27 mouse cellular contexts compared by ENCODE assay signal in the genomic region with DNA sequence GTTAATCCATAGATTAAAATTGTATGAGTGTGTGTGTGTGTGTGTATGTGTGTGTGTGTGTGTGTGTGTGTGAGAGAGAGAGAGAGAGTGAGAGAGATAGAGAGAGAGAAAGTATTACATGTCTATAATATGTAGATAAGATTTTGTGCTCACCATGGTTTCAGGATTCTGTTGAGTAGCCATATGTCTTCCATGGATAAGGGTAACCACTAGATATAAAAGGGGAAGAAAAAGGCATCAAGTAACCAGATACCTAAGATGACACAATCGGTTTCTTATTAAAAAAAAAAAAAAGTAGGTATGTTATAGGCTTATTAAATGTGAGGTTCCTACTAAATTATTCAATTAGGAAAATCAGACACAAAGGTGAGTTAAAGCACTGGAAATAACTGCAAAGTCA.
A peak's percentile ranks its signal among the peaks of the same experiment; 100 is the strongest.
DNase-seq lines count a peak whose midpoint lies in the region; ATAC-seq and TF ChIP-seq lines count a peak whose summit lies in the region.
"Had no signal": no experiment of that assay in that cellular context is flagged by ENCODE, and none has a peak within 500 bp of the region (broad histone marks: within the 10 kb centered on the region; RNA-seq: fewer than 3 reads in every experiment).

No protein-coding gene starts in this region.

- peak; percentile 96 to 99 for TF ChIP-seq EP300 in MEL (IDR thresholded peaks at IDR 0.05; ENCODE audit: low read depth in 1 of 2, low read length in 2 of 2)

- no peaks in the 10 kb centered on the region for H3K27me3 ChIP-seq in MEL (ENCODE audit: control insufficient read depth in 1 of 2, insufficient read depth in 2 of 2, low read length in 2 of 2)
- no peaks in the 10 kb centered on the region for H3K27me3 ChIP-seq in heart, embryonic 12.5 days (replicated peaks)
- H3K27me3 ChIP-seq in thymus, adult 2 months (ENCODE audit: control insufficient read depth, insufficient read depth, low read length): no peaks in the 10 kb centered on the region
- no peaks in the 10 kb centered on the region for H3K27me3 ChIP-seq in limb, embryonic 10.5 days (ENCODE audit: low read depth, poor library complexity, severe bottlenecking)
- H3K27me3 ChIP-seq: CH12.LX; embryonic facial prominence, embryonic 13.5 days; embryonic facial prominence, embryonic 15.5 days; forebrain, embryonic 12.5 days; Patski had no signal

- ATAC-seq in common myeloid progenitor, adult 5-6 weeks (replicated peaks; ENCODE audit: low read depth, poor library complexity, severe bottlenecking): peak; percentile 58; the same call in 1 of the 2 replicates
- ATAC-seq in heart, embryonic 12.5 days (ENCODE audit: insufficient number of reproducible peaks, low FRiP score): no peak
- ATAC-seq: activated CD4-positive, CD25-positive, alpha-beta regulatory T cell, adult 4 months; CD4-positive, CD25-positive, alpha-beta regulatory T cell, adult 4 months; forebrain, embryonic 14.5 days; forebrain, embryonic 16.5 days; Patski had no signal

- H3K79me2 ChIP-seq in MEL (ENCODE audit: control insufficient read depth, insufficient read depth, low read length, poor library complexity): no peaks in the 10 kb centered on the region

- DNase-seq in MEL (ENCODE audit: low read depth, low spot score): peak; percentile 82
- DNase-seq in thymus, adult 2 months: no peak
- DNase-seq in limb, embryonic 10.5 days (ENCODE audit: low spot score): no peak
- DNase-seq: adrenal gland, adult 8-10 months; adrenal gland, postnatal 14 days; adrenal gland, postnatal 36 days; B cell, adult 2 months; cerebellum, adult 11-12 months; cerebellum, adult 2 months; cerebellum, adult 9-10 months; cerebellum, postnatal 10 days; cerebellum, postnatal 25 days; embryo, embryonic 11 days had no signal

- TF ChIP-seq CTCF in MEL (IDR thresholded peaks at IDR 0.05 in 2 of 3, conservative IDR thresholded peaks at IDR 0.05 in 1 of 3; ENCODE audit: control insufficient read depth in 1 of 3, insufficient read depth in 1 of 3, low read depth in 2 of 3, low read length in 3 of 3, poor library complexity in 1 of 3, severe bottlenecking in 1 of 3): no peak
- no peak for TF ChIP-seq CTCF in thymus, adult 2 months (IDR thresholded peaks at IDR 0.05; ENCODE audit: borderline replicate concordance, control insufficient read depth, extremely low read depth, insufficient read depth, low read length, poor library complexity)

- WGBS in heart, embryonic 12.5 days: 83% methylated on average over 1 of the region's 1 CpGs
- WGBS in thymus, adult 2 months: 95% methylated on average over 1 of the region's 1 CpGs
- 97% methylated on average over 1 of the region's 1 CpGs for WGBS in limb, embryonic 10.5 days

- H3K27ac ChIP-seq in MEL (ENCODE audit: control insufficient read depth, low read depth, low read length): no peak overlapping the region
- H3K27ac ChIP-seq in heart, embryonic 12.5 days (ENCODE audit: poor library complexity, severe bottlenecking): no peak overlapping the region
- no peak overlapping the region for H3K27ac ChIP-seq in thymus, adult 2 months (ENCODE audit: control insufficient read depth, insufficient read depth, low read length)
- no peak overlapping the region for H3K27ac ChIP-seq in limb, embryonic 10.5 days
- H3K27ac ChIP-seq: embryonic facial prominence, embryonic 13.5 days; embryonic facial prominence, embryonic 15.5 days; forebrain, embryonic 10.5 days; forebrain, embryonic 12.5 days had no signal

- no peak overlapping the region for H3K4me3 ChIP-seq in MEL (ENCODE audit: control insufficient read depth in 1 of 2, insufficient read depth in 1 of 2, low read depth in 2 of 2, low read length in 2 of 2)
- H3K4me3 ChIP-seq in heart, embryonic 12.5 days: no peak overlapping the region
- no peak overlapping the region for H3K4me3 ChIP-seq in thymus, adult 2 months (ENCODE audit: control insufficient read depth, insufficient read depth, low read length)
- no peak overlapping the region for H3K4me3 ChIP-seq in limb, embryonic 10.5 days
- H3K4me3 ChIP-seq: embryonic facial prominence, embryonic 13.5 days; embryonic facial prominence, embryonic 15.5 days; erythroblast, embryonic 14.5 days; forebrain, embryonic 10.5 days; forebrain, embryonic 12.5 days had no signal

- no peaks in the 10 kb centered on the region for H3K9me3 ChIP-seq in MEL (replicated peaks; ENCODE audit: insufficient read depth, low read length)
- no peaks in the 10 kb centered on the region for H3K9me3 ChIP-seq in heart, embryonic 12.5 days (replicated peaks)
- H3K9me3 ChIP-seq in limb, embryonic 10.5 days (replicated peaks): no peaks in the 10 kb centered on the region
- H3K9me3 ChIP-seq: embryonic facial prominence, embryonic 13.5 days; embryonic facial prominence, embryonic 15.5 days; forebrain, embryonic 10.5 days; forebrain, embryonic 12.5 days; G1E had no signal

- H3K9ac ChIP-seq in MEL (ENCODE audit: control insufficient read depth, low read depth, low read length, poor library complexity, severe bottlenecking): no peak overlapping the region
- H3K9ac ChIP-seq in heart, embryonic 12.5 days: no peak overlapping the region
- H3K9ac ChIP-seq: embryonic facial prominence, embryonic 13.5 days; embryonic facial prominence, embryonic 15.5 days; forebrain, embryonic 12.5 days had no signal

- peaks cover 5 to 7% of the 10 kb centered on the region in 2 experiments for H3K4me1 ChIP-seq in MEL (ENCODE audit: control insufficient read depth in 1 of 2, insufficient read depth in 2 of 2, low read length in 2 of 2)
- peaks cover 12% of the 10 kb centered on the region; the same call in 1 of the 2 replicates for H3K4me1 ChIP-seq in heart, embryonic 12.5 days (replicated peaks)
- no peaks in the 10 kb centered on the region for H3K4me1 ChIP-seq in thymus, adult 2 months (replicated peaks; ENCODE audit: control insufficient read depth, insufficient read depth, low read length)
- no peaks in the 10 kb centered on the region; the same call in 1 of the 2 replicates for H3K4me1 ChIP-seq in limb, embryonic 10.5 days
- H3K4me1 ChIP-seq: forebrain, embryonic 10.5 days; forebrain, embryonic 12.5 days had no signal

- peaks cover 0 to 13% of the 10 kb centered on the region in 2 experiments; a peak in 2 of 4 replicates for H3K36me3 ChIP-seq in MEL (ENCODE audit: control insufficient read depth in 1 of 2, insufficient read depth in 2 of 2, low read length in 2 of 2)
- no peaks in the 10 kb centered on the region for H3K36me3 ChIP-seq in heart, embryonic 12.5 days
- no peaks in the 10 kb centered on the region for H3K36me3 ChIP-seq in thymus, adult 2 months (ENCODE audit: control insufficient read depth, insufficient read depth, low read length)
- H3K36me3 ChIP-seq in limb, embryonic 10.5 days: no peaks in the 10 kb centered on the region
- H3K36me3 ChIP-seq: embryonic facial prominence, embryonic 13.5 days; embryonic facial prominence, embryonic 15.5 days; forebrain, embryonic 10.5 days; forebrain, embryonic 12.5 days; G1E had no signal

- TF ChIP-seq POLR2A in MEL (IDR thresholded peaks at IDR 0.05; ENCODE audit: control insufficient read depth in 1 of 2, insufficient read depth in 1 of 2, low read depth in 1 of 2, low read length in 2 of 2, poor library complexity in 1 of 2): no peak
- no peak for TF ChIP-seq POLR2A in thymus, adult 2 months (IDR thresholded peaks at IDR 0.05; ENCODE audit: control insufficient read depth, extremely low read depth, insufficient read depth, low read length, poor library complexity)

- no peak for TF ChIP-seq RAD21 in MEL (IDR thresholded peaks at IDR 0.05; ENCODE audit: low read depth, low read length)

- H3K4me2 ChIP-seq in heart, embryonic 12.5 days: no peak overlapping the region
- H3K4me2 ChIP-seq: embryonic facial prominence, embryonic 13.5 days; embryonic facial prominence, embryonic 15.5 days; forebrain, embryonic 12.5 days had no signal

TF ChIP-seq in MEL, 35 proteins besides CTCF, POLR2A, EP300 and RAD21 (continues in another document):
- 0 out of 2 replicates have a peak, but pooled peaks have one; percentile 35 for TF ChIP-seq SIN3A (IDR thresholded peaks at IDR 0.05; ENCODE audit: low read length)
- TF ChIP-seq CHD1 (IDR thresholded peaks at IDR 0.05; ENCODE audit: low read depth, low read length): no peak
- TF ChIP-seq NRF1 (IDR thresholded peaks at IDR 0.05; ENCODE audit: insufficient read depth, low read depth, low read length, poor library complexity, severe bottlenecking): no peak
- 0 out of 2 replicates have a peak, but pooled peaks have one; percentile 16 for TF ChIP-seq HCFC1 (IDR thresholded peaks at IDR 0.05; ENCODE audit: low read depth, low read length)
- TF ChIP-seq MYB (IDR thresholded peaks at IDR 0.05; ENCODE audit: low read depth, low read length): peak; percentile 60; the same call in 1 of the 2 replicates
- TF ChIP-seq ZNF384 (IDR thresholded peaks at IDR 0.05; ENCODE audit: low read depth, low read length): peak; percentile 95
- TF ChIP-seq MAX (IDR thresholded peaks at IDR 0.05; ENCODE audit: low read length): no peak
- no peak for TF ChIP-seq ZMIZ1 (IDR thresholded peaks at IDR 0.05; ENCODE audit: low read depth, low read length)
- TF ChIP-seq NELFE (IDR thresholded peaks at IDR 0.05; ENCODE audit: low read depth, low read length): no peak
- no peak for TF ChIP-seq USF2 (IDR thresholded peaks at IDR 0.05; ENCODE audit: borderline replicate concordance in 1 of 2, insufficient read depth in 1 of 2, low read depth in 1 of 2, low read length in 2 of 2)
- no peak for TF ChIP-seq POLR2AphosphoS2 (IDR thresholded peaks at IDR 0.05; ENCODE audit: low read length)
- TF ChIP-seq USF1 (IDR thresholded peaks at IDR 0.05; ENCODE audit: low read depth, low read length): no peak
- no peak for TF ChIP-seq ELF1 (IDR thresholded peaks at IDR 0.05; ENCODE audit: low read depth, low read length)
- TF ChIP-seq CHD2 (IDR thresholded peaks at IDR 0.05; ENCODE audit: low read length): no peak
- TF ChIP-seq ZKSCAN1 (IDR thresholded peaks at IDR 0.05; ENCODE audit: low read depth, low read length): no peak; the same call in 1 of the 2 replicates
- TF ChIP-seq TBP (IDR thresholded peaks at IDR 0.05; ENCODE audit: low read depth, low read length): no peak
- peak; percentile 94 for TF ChIP-seq GATA1 (IDR thresholded peaks at IDR 0.05; ENCODE audit: low read depth, low read length)
- peak; percentile 62; the same call in 1 of the 2 replicates for TF ChIP-seq MAFK (IDR thresholded peaks at IDR 0.05; ENCODE audit: borderline replicate concordance, low read depth, low read length)
- TF ChIP-seq GABPA (IDR thresholded peaks at IDR 0.05; ENCODE audit: low read depth, low read length): no peak
- TF ChIP-seq MEF2A (IDR thresholded peaks at IDR 0.05; ENCODE audit: extremely low read depth, insufficient replicate concordance, low read depth, low read length, poor library complexity, severe bottlenecking): no peak
- no peak for TF ChIP-seq SMC3 (IDR thresholded peaks at IDR 0.05; ENCODE audit: low read depth, low read length)
- no peak for TF ChIP-seq KAT2A (conservative IDR thresholded peaks at IDR 0.05; ENCODE audit: low read depth, low read length)
- TF ChIP-seq ZC3H11A (IDR thresholded peaks at IDR 0.05; ENCODE audit: low read depth, low read length): no peak
- TF ChIP-seq UBTF (IDR thresholded peaks at IDR 0.05; ENCODE audit: borderline replicate concordance, insufficient read depth, low read depth, low read length): no peak
